Mouse (Mus musculus): ENCODE measurements at regions not wholly inside any gene's neighbourhood (a gene's known extent, or its start where the extent isn't known, plus 50 kb on each side); places are given as distances from the start of the nearest gene placed in this dataset.

- Histone ChIP-seq H3K9me3 (ENCODE audit: control insufficient read depth) (no peaks in the 10 kb centered on the region), H3K27me3 (replicated peaks; ENCODE audit: control insufficient read depth, insufficient read depth, low read length) (no peaks in the 10 kb centered on the region), H3K36me3 (ENCODE audit: control insufficient read depth, insufficient read depth) (no peaks in the 10 kb centered on the region), H3K9ac (ENCODE audit: low read depth, low read length) (no peak overlapping the region), H3K4me3 (ENCODE audit: low read depth, low read length) (no peak overlapping the region), H3K27ac (ENCODE audit: low read depth, low read length) (no peak overlapping the region), H3K4me1 (replicated peaks; ENCODE audit: control insufficient read depth, insufficient read depth, low read length) (no peaks in the 10 kb centered on the region), H3K4me2 (replicated peaks; ENCODE audit: low read depth) (no peak overlapping the region)
- no peak for TF ChIP-seq CTCF (IDR thresholded peaks at IDR 0.05; ENCODE audit: low read depth)
- no peak for ATAC-seq
- WGBS = 88% methylated on average over 2 of the region's 2 CpGs
Measured at GRCm38 (mm10) chr14:123192574-123192973, 208.7 kb upstream of the Tmtc4 start.

GRCm38 (mm10) chr14:123190729-123191128 lies 206.9 kb upstream of the Tmtc4 start:
- Histone ChIP-seq H3K27ac (ENCODE audit: low read depth, low read length) (no peak overlapping the region), H3K9me3 (ENCODE audit: control insufficient read depth) (no peaks in the 10 kb centered on the region), H3K27me3 (replicated peaks; ENCODE audit: control insufficient read depth, insufficient read depth, low read length) (no peaks in the 10 kb centered on the region), H3K4me3 (ENCODE audit: low read depth, low read length) (no peak overlapping the region), H3K4me2 (replicated peaks; ENCODE audit: low read depth) (no peak overlapping the region), H3K4me1 (replicated peaks; ENCODE audit: control insufficient read depth, insufficient read depth, low read length) (no peaks in the 10 kb centered on the region), H3K9ac (ENCODE audit: low read depth, low read length) (no peak overlapping the region), H3K36me3 (ENCODE audit: control insufficient read depth, insufficient read depth) (no peaks in the 10 kb centered on the region)
- no peak for TF ChIP-seq CTCF (IDR thresholded peaks at IDR 0.05; ENCODE audit: low read depth)
- no peak for ATAC-seq

DNA sequence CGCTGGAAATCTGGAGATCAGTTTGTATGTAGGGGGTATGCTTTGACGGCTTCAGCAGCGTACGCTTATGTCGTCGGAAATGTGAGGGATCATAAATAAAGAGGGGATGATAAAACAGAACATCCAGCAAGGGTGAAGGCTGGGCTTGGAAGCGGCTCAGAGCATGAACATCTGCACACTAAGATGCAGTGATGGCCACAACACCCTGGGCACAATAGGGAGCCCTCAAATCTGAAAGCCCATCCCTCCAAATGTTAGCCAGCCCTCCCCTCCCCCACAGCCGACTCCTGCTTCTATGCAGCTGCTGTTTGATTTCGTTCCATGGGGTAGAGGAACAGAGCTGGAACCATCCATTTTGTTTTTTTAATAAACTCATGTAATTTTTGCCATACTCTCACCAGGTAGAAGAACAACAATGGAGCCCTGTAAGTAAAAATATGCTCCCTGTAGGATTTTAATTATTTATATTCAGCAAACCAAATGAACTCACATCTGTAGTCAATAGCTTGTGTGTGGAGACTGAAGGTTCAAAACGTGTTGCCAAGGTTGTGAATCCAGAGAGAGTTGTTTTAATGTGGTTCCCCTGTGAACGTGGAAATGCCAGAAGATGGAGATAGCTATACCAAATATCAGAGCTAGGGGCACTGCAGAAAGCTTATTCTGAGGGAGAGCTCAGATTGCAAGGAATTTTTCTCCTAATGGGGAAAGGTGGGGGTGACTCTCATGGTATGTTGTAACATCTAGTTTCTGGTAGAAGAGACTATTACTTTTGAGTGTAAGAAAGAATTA lies 203.6 kb upstream of the Tmtc4 start:
- no peaks in the 10 kb centered on the region for H3K4me1 ChIP-seq (replicated peaks; ENCODE audit: control insufficient read depth, insufficient read depth, low read length)
- TF ChIP-seq CTCF (IDR thresholded peaks at IDR 0.05; ENCODE audit: low read depth) = no peak
- H3K4me3 ChIP-seq (ENCODE audit: low read depth, low read length) = no peak overlapping the region
- H3K9me3 ChIP-seq (ENCODE audit: control insufficient read depth) = no peaks in the 10 kb centered on the region
- no peak for ATAC-seq
- no peak overlapping the region for H3K4me2 ChIP-seq (replicated peaks; ENCODE audit: low read depth)
- no peak overlapping the region for H3K27ac ChIP-seq (ENCODE audit: low read depth, low read length)
- no peaks in the 10 kb centered on the region for H3K27me3 ChIP-seq (replicated peaks; ENCODE audit: control insufficient read depth, insufficient read depth, low read length)
- WGBS = 63% methylated on average over 11 of the region's 11 CpGs
- no peaks in the 10 kb centered on the region for H3K36me3 ChIP-seq (ENCODE audit: control insufficient read depth, insufficient read depth)
- no peak overlapping the region for H3K9ac ChIP-seq (ENCODE audit: low read depth, low read length)

DNA sequence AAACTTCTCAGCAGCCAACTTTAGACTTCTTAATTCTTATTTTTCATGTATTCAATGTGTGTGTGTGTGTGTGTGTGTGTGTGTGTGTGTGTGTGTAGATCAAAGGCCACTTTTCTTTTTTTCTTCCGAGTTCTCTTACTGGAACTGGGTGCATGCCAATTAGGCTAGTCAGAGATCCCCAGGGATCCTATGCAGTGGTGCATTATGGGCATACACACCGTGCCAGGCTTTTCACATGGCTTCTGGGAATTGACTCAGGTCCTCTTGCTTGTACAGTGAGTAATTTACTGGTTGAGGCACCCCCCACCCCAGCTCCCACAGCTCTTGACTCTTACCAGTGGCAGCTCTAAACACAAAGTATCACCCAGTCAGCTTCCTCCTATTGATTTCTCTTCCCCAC lies 189.3 kb upstream of the Tmtc4 start:
- no peak overlapping the region for H3K4me2 ChIP-seq (replicated peaks; ENCODE audit: low read depth)
- H3K27me3 ChIP-seq (replicated peaks; ENCODE audit: control insufficient read depth, insufficient read depth, low read length) = no peaks in the 10 kb centered on the region
- no peak overlapping the region for H3K4me3 ChIP-seq (ENCODE audit: low read depth, low read length)
- no peak overlapping the region for H3K9ac ChIP-seq (ENCODE audit: low read depth, low read length)
- no peaks in the 10 kb centered on the region for H3K9me3 ChIP-seq (ENCODE audit: control insufficient read depth)
- H3K27ac ChIP-seq (ENCODE audit: low read depth, low read length) = no peak overlapping the region
- no peak for TF ChIP-seq CTCF (IDR thresholded peaks at IDR 0.05; ENCODE audit: low read depth)
- H3K4me1 ChIP-seq (replicated peaks; ENCODE audit: control insufficient read depth, insufficient read depth, low read length) = no peaks in the 10 kb centered on the region
- 63% methylated on average over 2 of the region's 2 CpGs for WGBS
- no peaks in the 10 kb centered on the region for H3K36me3 ChIP-seq (ENCODE audit: control insufficient read depth, insufficient read depth)
- ATAC-seq = no peak

DNA sequence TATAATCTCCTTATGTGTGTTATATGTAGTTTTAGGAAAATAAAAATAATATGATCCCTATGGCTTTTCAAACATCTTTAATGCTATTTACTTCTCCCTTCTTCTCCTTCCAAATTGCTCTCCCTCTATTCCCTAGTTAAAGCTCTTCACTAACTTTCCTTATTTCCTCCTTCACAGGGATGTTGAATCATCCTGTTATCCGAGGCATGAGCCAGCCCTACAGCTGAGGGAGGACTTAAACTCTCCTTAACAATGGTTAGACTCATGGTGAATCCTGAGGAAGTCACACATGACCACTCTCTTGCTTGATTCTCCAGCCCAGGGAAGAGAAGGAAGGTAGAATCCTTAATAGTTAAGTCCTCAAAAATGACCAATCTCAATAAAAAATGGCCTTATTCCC lies 188.0 kb upstream of the Tmtc4 start:
- Histone ChIP-seq H3K27ac (ENCODE audit: low read depth, low read length) (no peak overlapping the region), H3K9me3 (ENCODE audit: control insufficient read depth) (no peaks in the 10 kb centered on the region), H3K9ac (ENCODE audit: low read depth, low read length) (no peak overlapping the region), H3K4me2 (replicated peaks; ENCODE audit: low read depth) (no peak overlapping the region), H3K36me3 (ENCODE audit: control insufficient read depth, insufficient read depth) (no peaks in the 10 kb centered on the region), H3K4me1 (replicated peaks; ENCODE audit: control insufficient read depth, insufficient read depth, low read length) (no peaks in the 10 kb centered on the region), H3K27me3 (replicated peaks; ENCODE audit: control insufficient read depth, insufficient read depth, low read length) (no peaks in the 10 kb centered on the region), H3K4me3 (ENCODE audit: low read depth, low read length) (no peak overlapping the region)
- 56% methylated on average over 1 of the region's 1 CpGs for WGBS
- TF ChIP-seq CTCF (IDR thresholded peaks at IDR 0.05; ENCODE audit: low read depth) = no peak
- ATAC-seq = no peak

GRCm38 (mm10) chr14:123163842-123164241 lies 180.0 kb upstream of the Tmtc4 start:
- H3K27ac ChIP-seq (ENCODE audit: low read depth, low read length) = no peak overlapping the region
- ATAC-seq = no peak
- 69% methylated on average over 4 of the region's 4 CpGs for whole genome bisulfite sequencing

More at GRCm38 (mm10) chr14:123163842-123164241, 180.0 kb upstream of the Tmtc4 start:
- Histone ChIP-seq H3K9ac (ENCODE audit: low read depth, low read length) (no peak overlapping the region), H3K4me3 (ENCODE audit: low read depth, low read length) (no peak overlapping the region), H3K27me3 (replicated peaks; ENCODE audit: control insufficient read depth, insufficient read depth, low read length) (no peaks in the 10 kb centered on the region), H3K9me3 (ENCODE audit: control insufficient read depth) (no peaks in the 10 kb centered on the region), H3K4me1 (replicated peaks; ENCODE audit: control insufficient read depth, insufficient read depth, low read length) (no peaks in the 10 kb centered on the region), H3K36me3 (ENCODE audit: control insufficient read depth, insufficient read depth) (no peaks in the 10 kb centered on the region), H3K4me2 (replicated peaks; ENCODE audit: low read depth) (no peak overlapping the region)
- no peak for TF ChIP-seq CTCF (IDR thresholded peaks at IDR 0.05; ENCODE audit: low read depth)
